Mouse (Mus musculus): ENCODE measurements at regions not wholly inside any gene's neighbourhood (a gene's known extent, or its start where the extent isn't known, plus 50 kb on each side); places are given as distances from the start of the nearest gene placed in this dataset.

DNA sequence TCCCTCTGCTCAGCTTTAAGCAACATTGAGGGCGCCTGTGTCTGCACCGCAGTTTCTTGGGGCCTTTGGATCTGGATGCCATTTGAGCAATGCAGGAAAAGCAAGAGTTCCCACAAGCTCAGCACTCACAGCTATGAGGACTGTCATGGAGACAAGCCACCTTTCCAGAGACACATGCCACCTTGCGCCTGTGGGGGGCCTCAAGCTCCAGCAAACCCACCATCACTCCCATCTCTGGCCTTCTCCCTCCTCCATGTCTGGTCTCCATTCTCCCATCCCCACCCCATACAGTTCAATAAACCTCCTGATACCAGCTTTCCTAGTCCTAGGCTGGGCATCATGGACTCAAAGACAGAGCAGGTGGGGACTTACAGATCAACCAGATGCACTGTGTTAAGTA is 97.8 kb downstream of the Wdr11 start:
- no peaks in the 10 kb centered on the region for H3K79me3 ChIP-seq (ENCODE audit: low read depth)
- H3K36me3 ChIP-seq (ENCODE audit: control insufficient read depth, insufficient read depth) = no peaks in the 10 kb centered on the region
- TF ChIP-seq USF1 (IDR thresholded peaks at IDR 0.05; ENCODE audit: low read depth) = no peak
- TF ChIP-seq CTCF (IDR thresholded peaks at IDR 0.05; ENCODE audit: control insufficient read depth, insufficient read depth, insufficient read length) = no peak
- TF ChIP-seq MAX (IDR thresholded peaks at IDR 0.05) = no peak
- TF ChIP-seq MYOG (IDR thresholded peaks at IDR 0.05; ENCODE audit: control insufficient read depth, extremely low read depth, insufficient read length) = no peak
- TF ChIP-seq FOSL1 (IDR thresholded peaks at IDR 0.05; ENCODE audit: insufficient read depth, low read length, poor library complexity, severe bottlenecking) = no peak
- no peak for TF ChIP-seq MYOD1 (IDR thresholded peaks at IDR 0.05; ENCODE audit: control insufficient read depth, insufficient read length, low read depth)
- no peak for TF ChIP-seq CEBPB (IDR thresholded peaks at IDR 0.05; ENCODE audit: low read depth)
- H3K79me2 ChIP-seq (ENCODE audit: control insufficient read depth, insufficient read depth) = no peaks in the 10 kb centered on the region
- H3K27me3 ChIP-seq (ENCODE audit: control insufficient read depth, insufficient read depth, insufficient read length) = no peaks in the 10 kb centered on the region
- no peak overlapping the region for H3ac ChIP-seq (ENCODE audit: control insufficient read depth, insufficient read length, low read depth)
- no peak overlapping the region for H3K4me3 ChIP-seq (ENCODE audit: insufficient read depth, poor library complexity, severe bottlenecking)

DNA sequence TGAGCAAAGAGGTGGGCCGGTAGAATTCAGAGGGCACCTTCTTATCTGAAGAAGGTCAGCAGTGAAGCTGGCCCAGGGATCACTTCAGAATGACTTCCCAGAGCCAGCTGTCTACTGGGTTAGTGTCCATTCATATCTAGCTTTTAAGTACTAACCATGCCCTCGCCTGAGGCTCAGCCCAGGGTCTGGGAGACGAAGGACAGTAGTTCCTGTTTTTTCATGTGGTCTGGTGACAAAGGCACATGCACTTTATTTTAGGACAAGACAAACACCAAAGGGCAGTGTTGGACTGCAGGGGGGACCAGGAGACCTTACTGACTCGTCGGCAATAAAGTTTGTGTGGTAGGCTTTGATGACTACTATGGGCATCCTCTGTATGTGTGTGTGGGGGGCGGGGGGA is 99.2 kb downstream of the Wdr11 start:
- no peaks in the 10 kb centered on the region for H3K36me3 ChIP-seq (ENCODE audit: control insufficient read depth, insufficient read depth)
- H3K4me3 ChIP-seq (ENCODE audit: insufficient read depth, poor library complexity, severe bottlenecking) = no peak overlapping the region
- no peak overlapping the region for H3ac ChIP-seq (ENCODE audit: control insufficient read depth, insufficient read length, low read depth)
- no peaks in the 10 kb centered on the region for H3K27me3 ChIP-seq (ENCODE audit: control insufficient read depth, insufficient read depth, insufficient read length)
- no peaks in the 10 kb centered on the region for H3K79me2 ChIP-seq (ENCODE audit: control insufficient read depth, insufficient read depth)
- H3K79me3 ChIP-seq (ENCODE audit: low read depth) = no peaks in the 10 kb centered on the region
- no peak for TF ChIP-seq CTCF (IDR thresholded peaks at IDR 0.05; ENCODE audit: control insufficient read depth, insufficient read depth, insufficient read length)
- no peak for TF ChIP-seq CEBPB (IDR thresholded peaks at IDR 0.05; ENCODE audit: low read depth)
- no peak for TF ChIP-seq MAX (IDR thresholded peaks at IDR 0.05)
- no peak for TF ChIP-seq MYOG (IDR thresholded peaks at IDR 0.05; ENCODE audit: control insufficient read depth, extremely low read depth, insufficient read length)
- TF ChIP-seq FOSL1 (IDR thresholded peaks at IDR 0.05; ENCODE audit: insufficient read depth, low read length, poor library complexity, severe bottlenecking) = no peak
- TF ChIP-seq USF1 (IDR thresholded peaks at IDR 0.05; ENCODE audit: low read depth) = no peak
- TF ChIP-seq MYOD1 (IDR thresholded peaks at IDR 0.05; ENCODE audit: control insufficient read depth, insufficient read length, low read depth) = no peak

DNA sequence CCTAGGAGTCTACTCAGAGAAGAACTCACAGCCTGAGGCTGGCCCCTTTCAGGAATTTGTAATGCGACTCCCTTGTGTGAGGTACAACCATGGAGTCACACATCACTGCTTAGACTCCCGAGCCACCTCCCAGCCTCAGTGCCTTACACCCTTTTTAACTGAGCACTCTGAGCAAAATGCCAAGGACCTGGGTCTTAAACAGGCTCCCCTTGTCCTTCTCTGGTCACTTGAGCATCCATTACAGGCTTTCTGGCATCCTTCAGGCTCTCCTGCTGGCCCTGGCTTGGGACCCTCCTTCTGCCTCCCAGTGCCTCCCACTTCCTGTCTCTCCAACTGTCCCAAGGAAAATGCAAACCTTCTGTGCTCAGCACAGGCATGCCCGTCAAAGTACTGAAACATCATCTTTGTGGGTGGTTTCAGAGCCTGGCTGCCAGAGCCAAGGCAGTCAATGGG is 100.0 kb downstream of the Wdr11 start:
- no peaks in the 10 kb centered on the region for H3K27me3 ChIP-seq (ENCODE audit: control insufficient read depth, insufficient read depth, insufficient read length)
- no peak overlapping the region for H3K4me3 ChIP-seq (ENCODE audit: insufficient read depth, poor library complexity, severe bottlenecking)
- H3K36me3 ChIP-seq (ENCODE audit: control insufficient read depth, insufficient read depth) = no peaks in the 10 kb centered on the region
- TF ChIP-seq USF1 (IDR thresholded peaks at IDR 0.05; ENCODE audit: low read depth) (no peak), MAX (IDR thresholded peaks at IDR 0.05) (no peak), CEBPB (IDR thresholded peaks at IDR 0.05; ENCODE audit: low read depth) (no peak), MYOD1 (IDR thresholded peaks at IDR 0.05; ENCODE audit: control insufficient read depth, insufficient read length, low read depth) (no peak), FOSL1 (IDR thresholded peaks at IDR 0.05; ENCODE audit: insufficient read depth, low read length, poor library complexity, severe bottlenecking) (no peak), MYOG (IDR thresholded peaks at IDR 0.05; ENCODE audit: control insufficient read depth, extremely low read depth, insufficient read length) (no peak), CTCF (IDR thresholded peaks at IDR 0.05; ENCODE audit: control insufficient read depth, insufficient read depth, insufficient read length) (no peak)
- no peaks in the 10 kb centered on the region for H3K79me3 ChIP-seq (ENCODE audit: low read depth)
- no peak overlapping the region for H3ac ChIP-seq (ENCODE audit: control insufficient read depth, insufficient read length, low read depth)
- H3K79me2 ChIP-seq (ENCODE audit: control insufficient read depth, insufficient read depth) = no peaks in the 10 kb centered on the region

DNA sequence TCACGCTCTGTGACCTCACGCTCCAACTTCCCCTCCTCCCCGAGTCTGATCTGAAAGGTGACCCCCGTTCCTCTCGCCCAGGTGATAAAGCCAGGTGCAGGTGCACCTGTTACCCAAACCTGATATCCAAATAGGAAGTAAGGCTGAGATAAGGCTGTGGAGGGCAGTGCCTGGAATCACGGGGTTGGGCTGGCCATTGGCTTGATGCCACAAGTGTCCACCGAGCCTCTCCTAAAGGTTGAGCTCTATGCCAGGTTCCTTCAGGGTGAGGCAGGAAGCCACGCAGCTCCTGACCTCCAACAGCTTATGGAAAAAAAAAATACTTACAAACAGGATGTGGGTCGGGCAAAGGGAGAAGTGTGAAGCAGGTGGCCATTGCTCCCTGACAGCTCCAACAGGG is 102.0 kb downstream of the Wdr11 start:
- no peak for TF ChIP-seq FOSL1 (IDR thresholded peaks at IDR 0.05; ENCODE audit: insufficient read depth, low read length, poor library complexity, severe bottlenecking)
- Histone ChIP-seq H3K36me3 (ENCODE audit: control insufficient read depth, insufficient read depth) (no peaks in the 10 kb centered on the region), H3K27me3 (ENCODE audit: control insufficient read depth, insufficient read depth, insufficient read length) (no peaks in the 10 kb centered on the region), H3K4me3 (ENCODE audit: insufficient read depth, poor library complexity, severe bottlenecking) (no peak overlapping the region), H3K79me3 (ENCODE audit: low read depth) (no peaks in the 10 kb centered on the region), H3ac (ENCODE audit: control insufficient read depth, insufficient read length, low read depth) (no peak overlapping the region), H3K79me2 (ENCODE audit: control insufficient read depth, insufficient read depth) (no peaks in the 10 kb centered on the region)

DNA sequence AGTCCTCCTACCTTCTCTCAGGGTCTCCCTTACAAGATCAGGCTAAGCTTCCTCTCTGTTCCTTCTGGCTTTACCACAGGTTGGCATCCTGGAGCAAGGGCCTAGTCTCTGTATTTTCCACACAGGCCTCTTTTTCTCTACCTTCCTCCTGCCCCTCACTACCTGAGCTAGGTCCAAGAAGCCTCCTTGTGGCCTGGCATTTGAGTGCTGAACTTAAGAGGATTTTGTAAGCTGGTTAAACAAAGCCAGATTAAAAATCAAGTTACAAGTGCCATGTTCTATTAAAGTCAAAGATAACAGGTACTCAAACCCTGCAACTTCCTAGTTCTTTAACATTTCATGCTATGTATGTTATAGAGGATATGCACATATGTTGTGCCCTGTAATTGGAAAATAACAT is 102.5 kb downstream of the Wdr11 start:
- Histone ChIP-seq H3K79me2 (ENCODE audit: control insufficient read depth, insufficient read depth) (no peaks in the 10 kb centered on the region), H3K36me3 (ENCODE audit: control insufficient read depth, insufficient read depth) (no peaks in the 10 kb centered on the region), H3K4me3 (ENCODE audit: insufficient read depth, poor library complexity, severe bottlenecking) (no peak overlapping the region), H3ac (ENCODE audit: control insufficient read depth, insufficient read length, low read depth) (no peak overlapping the region), H3K27me3 (ENCODE audit: control insufficient read depth, insufficient read depth, insufficient read length) (no peaks in the 10 kb centered on the region), H3K79me3 (ENCODE audit: low read depth) (no peaks in the 10 kb centered on the region)
- TF ChIP-seq MAX (IDR thresholded peaks at IDR 0.05) (no peak), FOSL1 (IDR thresholded peaks at IDR 0.05; ENCODE audit: insufficient read depth, low read length, poor library complexity, severe bottlenecking) (no peak), USF1 (IDR thresholded peaks at IDR 0.05; ENCODE audit: low read depth) (no peak), CEBPB (IDR thresholded peaks at IDR 0.05; ENCODE audit: low read depth) (no peak), CTCF (IDR thresholded peaks at IDR 0.05; ENCODE audit: control insufficient read depth, insufficient read depth, insufficient read length) (no peak), MYOD1 (IDR thresholded peaks at IDR 0.05; ENCODE audit: control insufficient read depth, insufficient read length, low read depth) (no peak), MYOG (IDR thresholded peaks at IDR 0.05; ENCODE audit: control insufficient read depth, extremely low read depth, insufficient read length) (no peak)

DNA sequence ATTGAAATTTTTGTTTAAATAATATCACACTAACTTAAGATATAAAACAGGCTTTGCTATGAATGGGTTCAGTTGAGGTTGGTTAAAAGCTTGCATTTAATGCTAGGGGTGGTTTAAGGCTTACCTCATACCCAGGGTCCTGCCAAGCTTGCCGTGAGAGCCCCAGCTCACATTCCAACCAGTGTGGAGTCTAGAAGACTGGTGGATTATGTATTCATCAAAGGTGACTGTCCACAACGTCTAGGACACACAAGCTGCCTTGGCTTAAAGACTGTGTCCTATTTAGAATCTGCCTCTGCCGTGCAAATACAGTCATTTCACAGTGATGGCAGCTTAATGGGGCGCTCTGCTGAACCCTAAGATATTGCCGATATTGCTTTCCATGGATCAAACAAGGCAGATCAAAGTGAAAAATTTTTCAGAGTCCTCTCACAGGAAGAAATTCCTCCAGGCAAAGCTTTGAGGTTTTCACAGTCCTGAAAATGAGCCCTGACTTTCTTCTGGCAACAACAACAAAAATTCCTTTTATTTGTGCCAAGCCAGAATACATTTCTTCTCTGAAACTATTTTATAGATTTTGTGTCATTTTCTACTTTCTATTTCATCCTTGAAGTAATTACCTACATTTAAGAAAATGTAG is 108.4 kb downstream of the Wdr11 start:
- no peak overlapping the region for H3ac ChIP-seq (ENCODE audit: control insufficient read depth, insufficient read length, low read depth)
- H3K79me2 ChIP-seq (ENCODE audit: control insufficient read depth, insufficient read depth) = no peaks in the 10 kb centered on the region
- H3K4me3 ChIP-seq (ENCODE audit: insufficient read depth, poor library complexity, severe bottlenecking) = no peak overlapping the region
- TF ChIP-seq FOSL1 (IDR thresholded peaks at IDR 0.05; ENCODE audit: insufficient read depth, low read length, poor library complexity, severe bottlenecking) = no peak
- H3K79me3 ChIP-seq (ENCODE audit: low read depth) = no peaks in the 10 kb centered on the region
- no peaks in the 10 kb centered on the region for H3K36me3 ChIP-seq (ENCODE audit: control insufficient read depth, insufficient read depth)
- no peaks in the 10 kb centered on the region for H3K27me3 ChIP-seq (ENCODE audit: control insufficient read depth, insufficient read depth, insufficient read length)

Data from C2C12 (cell line).